Mouse (Mus musculus): ENCODE measurements around the gene Nudt12. TPM values are rescaled to one million over a fixed set of nuclear protein-coding genes. Genes with fewer than 3 reads are reported as not detected.
A peak's percentile ranks its signal among the peaks of the same experiment; 100 is the strongest.

Gene Nudt12
- polyA plus RNA-seq (2016; fragmentation: Nextera tagmentation; extraction: Ambion mirVana), result 7.6 and 7.8 TPM in 2 replicates

- peak; percentile 73 for ATAC-seq (ENCODE audit: insufficient number of reproducible peaks, low FRiP score)
- H3K36me3 ChIP-seq, result no peaks in the 10 kb centered on the region
- WGBS, result 0% methylated on average over 22 of the region's 22 CpGs
- peak within 1 kb of the TSS; percentile 56; the same call in 1 of the 2 replicates for H3K27ac ChIP-seq (ENCODE audit: poor library complexity, severe bottlenecking)
- no peaks in the 10 kb centered on the region for H3K27me3 ChIP-seq (replicated peaks)
- peak within 1 kb of the TSS; percentile 95 for H3K4me3 ChIP-seq
- H3K4me2 ChIP-seq, result peak within 1 kb of the TSS; percentile 88
- H3K9ac ChIP-seq, result peak within 1 kb of the TSS; percentile 84
- H3K4me1 ChIP-seq (replicated peaks), result 0 out of 2 replicates have a peak, but pooled peaks cover 2% of the 10 kb centered on the region
- no peaks in the 10 kb centered on the region for H3K9me3 ChIP-seq (replicated peaks)
Measured at GRCm38 (mm10) chr17:59013091-59013459, at the start of gene Nudt12. TSS of gene Nudt12 (minus strand) at chr17:59013372.

GRCm38 (mm10) chr17:59053306-59053705, 40.1 kb upstream of the Nudt12 start:
- ATAC-seq (ENCODE audit: insufficient number of reproducible peaks, low FRiP score), result no peak
- no peak overlapping the region for H3K4me2 ChIP-seq
- no peak overlapping the region for H3K4me3 ChIP-seq
- H3K27me3 ChIP-seq (replicated peaks), result no peaks in the 10 kb centered on the region
- no peak overlapping the region for H3K27ac ChIP-seq (ENCODE audit: poor library complexity, severe bottlenecking)
- H3K9ac ChIP-seq, result no peak overlapping the region
- WGBS, result 66% methylated on average over 4 of the region's 4 CpGs
- H3K9me3 ChIP-seq (replicated peaks), result no peaks in the 10 kb centered on the region
- H3K36me3 ChIP-seq, result no peaks in the 10 kb centered on the region
- H3K4me1 ChIP-seq (replicated peaks), result no peaks in the 10 kb centered on the region

GRCm38 (mm10) chr17:59039754-59040153, 26.6 kb upstream of the Nudt12 start:
- 54% methylated on average over 5 of the region's 5 CpGs for WGBS
- H3K9ac ChIP-seq, result no peak overlapping the region
- no peaks in the 10 kb centered on the region for H3K4me1 ChIP-seq (replicated peaks)
- no peak overlapping the region for H3K4me2 ChIP-seq
- H3K9me3 ChIP-seq (replicated peaks), result no peaks in the 10 kb centered on the region
- no peak overlapping the region for H3K4me3 ChIP-seq
- no peak for ATAC-seq (ENCODE audit: insufficient number of reproducible peaks, low FRiP score)
- no peaks in the 10 kb centered on the region for H3K27me3 ChIP-seq (replicated peaks)
- no peak overlapping the region for H3K27ac ChIP-seq (ENCODE audit: poor library complexity, severe bottlenecking)
- no peaks in the 10 kb centered on the region for H3K36me3 ChIP-seq

GRCm38 (mm10) chr17:59033445-59033844, 20.3 kb upstream of the Nudt12 start:
- Histone ChIP-seq H3K4me2 (no peak overlapping the region), H3K9ac (no peak overlapping the region), H3K27me3 (replicated peaks) (no peaks in the 10 kb centered on the region), H3K9me3 (replicated peaks) (no peaks in the 10 kb centered on the region), H3K36me3 (no peaks in the 10 kb centered on the region), H3K27ac (ENCODE audit: poor library complexity, severe bottlenecking) (no peak overlapping the region), H3K4me3 (no peak overlapping the region), H3K4me1 (replicated peaks) (no peaks in the 10 kb centered on the region)
- WGBS, result 81% methylated on average over 3 of the region's 3 CpGs
- no peak for ATAC-seq (ENCODE audit: insufficient number of reproducible peaks, low FRiP score)

- no peak overlapping the region for H3K27ac ChIP-seq (ENCODE audit: poor library complexity, severe bottlenecking)
- H3K36me3 ChIP-seq, result no peaks in the 10 kb centered on the region
- no peak overlapping the region for H3K4me3 ChIP-seq
- no peaks in the 10 kb centered on the region for H3K9me3 ChIP-seq (replicated peaks)
- H3K4me2 ChIP-seq, result no peak overlapping the region
- H3K9ac ChIP-seq, result no peak overlapping the region
- no peaks in the 10 kb centered on the region for H3K4me1 ChIP-seq (replicated peaks)
- 74% methylated on average over 3 of the region's 3 CpGs for WGBS
- no peaks in the 10 kb centered on the region for H3K27me3 ChIP-seq (replicated peaks)
- no peak for ATAC-seq (ENCODE audit: insufficient number of reproducible peaks, low FRiP score)
Measured at GRCm38 (mm10) chr17:59026336-59026735, 13.2 kb upstream of the Nudt12 start.

GRCm38 (mm10) chr17:59024502-59024901, 11.3 kb upstream of the Nudt12 start:
- Histone ChIP-seq H3K4me3 (no peak overlapping the region), H3K4me2 (no peak overlapping the region), H3K4me1 (replicated peaks) (no peaks in the 10 kb centered on the region), H3K36me3 (no peaks in the 10 kb centered on the region), H3K27me3 (replicated peaks) (no peaks in the 10 kb centered on the region), H3K9ac (no peak overlapping the region), H3K27ac (ENCODE audit: poor library complexity, severe bottlenecking) (no peak overlapping the region), H3K9me3 (replicated peaks) (no peaks in the 10 kb centered on the region)
- no peak for ATAC-seq (ENCODE audit: insufficient number of reproducible peaks, low FRiP score)
- 59% methylated on average over 6 of the region's 6 CpGs for WGBS

GRCm38 (mm10) chr17:59023971-59024370, 10.8 kb upstream of the Nudt12 start:
- Histone ChIP-seq H3K4me1 (replicated peaks) (no peaks in the 10 kb centered on the region), H3K27ac (ENCODE audit: poor library complexity, severe bottlenecking) (no peak overlapping the region), H3K36me3 (no peaks in the 10 kb centered on the region), H3K27me3 (replicated peaks) (no peaks in the 10 kb centered on the region), H3K4me2 (no peak overlapping the region), H3K9ac (no peak overlapping the region), H3K4me3 (no peak overlapping the region), H3K9me3 (replicated peaks) (no peaks in the 10 kb centered on the region)
- ATAC-seq (ENCODE audit: insufficient number of reproducible peaks, low FRiP score), result no peak
- WGBS, result 61% methylated on average over 5 of the region's 5 CpGs

GRCm38 (mm10) chr17:59018666-59019065, 5.5 kb upstream of the Nudt12 start:
- Histone ChIP-seq H3K36me3 (no peaks in the 10 kb centered on the region), H3K27ac (ENCODE audit: poor library complexity, severe bottlenecking) (no peak overlapping the region), H3K4me2 (no peak overlapping the region), H3K27me3 (replicated peaks) (no peaks in the 10 kb centered on the region), H3K4me3 (no peak overlapping the region), H3K9ac (no peak overlapping the region), H3K4me1 (replicated peaks) (no peaks in the 10 kb centered on the region), H3K9me3 (replicated peaks) (no peaks in the 10 kb centered on the region)
- WGBS, result 85% methylated on average over 4 of the region's 4 CpGs
- ATAC-seq (ENCODE audit: insufficient number of reproducible peaks, low FRiP score), result no peak

GRCm38 (mm10) chr17:59012421-59013090, 616 bp downstream of the Nudt12 start:
- 13% methylated on average over 15 of the region's 15 CpGs for WGBS
- H3K36me3 ChIP-seq, result no peaks in the 10 kb centered on the region
- H3K4me3 ChIP-seq, result peak overlapping the region; percentile 95
- peak overlapping the region; percentile 56; the same call in 1 of the 2 replicates for H3K27ac ChIP-seq (ENCODE audit: poor library complexity, severe bottlenecking)
- ATAC-seq (ENCODE audit: insufficient number of reproducible peaks, low FRiP score), result peak; percentile 73; the same call in 1 of the 2 replicates
- H3K27me3 ChIP-seq (replicated peaks), result no peaks in the 10 kb centered on the region
- peak overlapping the region; percentile 88 for H3K4me2 ChIP-seq
- H3K9me3 ChIP-seq (replicated peaks), result no peaks in the 10 kb centered on the region
- 0 out of 2 replicates have a peak, but pooled peaks cover 2% of the 10 kb centered on the region for H3K4me1 ChIP-seq (replicated peaks)
- peak overlapping the region; percentile 84 for H3K9ac ChIP-seq

- 79% methylated on average over 13 of the region's 13 CpGs for WGBS
- H3K9ac ChIP-seq, result no peak overlapping the region
- H3K4me2 ChIP-seq, result no peak overlapping the region
- no peaks in the 10 kb centered on the region for H3K9me3 ChIP-seq (replicated peaks)
- no peaks in the 10 kb centered on the region for H3K36me3 ChIP-seq
- 0 out of 2 replicates have a peak, but pooled peaks cover 2% of the 10 kb centered on the region for H3K4me1 ChIP-seq (replicated peaks)
- no peak overlapping the region for H3K27ac ChIP-seq (ENCODE audit: poor library complexity, severe bottlenecking)
- H3K27me3 ChIP-seq (replicated peaks), result no peaks in the 10 kb centered on the region
- no peak overlapping the region for H3K4me3 ChIP-seq
- no peak for ATAC-seq (ENCODE audit: insufficient number of reproducible peaks, low FRiP score)
Measured at GRCm38 (mm10) chr17:59011546-59012307, 1.4 kb downstream of the Nudt12 start.

GRCm38 (mm10) chr17:58991275-58991674, 21.9 kb downstream of the Nudt12 start, which contains the start of gene Pdzph1:
TSS of gene Pdzph1 (minus strand) at chr17:58991375.
- ATAC-seq (ENCODE audit: insufficient number of reproducible peaks, low FRiP score), result no peak
- H3K4me3 ChIP-seq, result no peak within 1 kb of the TSS
- no peak within 1 kb of the TSS for H3K9ac ChIP-seq
- H3K36me3 ChIP-seq, result no peaks in the 10 kb centered on the region
- H3K27ac ChIP-seq (ENCODE audit: poor library complexity, severe bottlenecking), result no peak within 1 kb of the TSS
- no peaks in the 10 kb centered on the region for H3K27me3 ChIP-seq (replicated peaks)
- WGBS, result 72% methylated on average over 6 of the region's 6 CpGs
- H3K9me3 ChIP-seq (replicated peaks), result no peaks in the 10 kb centered on the region
- H3K4me1 ChIP-seq (replicated peaks), result no peaks in the 10 kb centered on the region
- H3K4me2 ChIP-seq, result no peak within 1 kb of the TSS
